Mouse (Mus musculus): ENCODE measurements around the gene Wfikkn2.
"Not testable (repeated sequence)": the region's sequence is repeated elsewhere in the genome, so short reads cannot be mapped to it uniquely, and the experiment has no call there.

Gene Wfikkn2

GRCm38 (mm10) chr11:94245955-94246788 is at the start of gene Wfikkn2:
TSS of gene Wfikkn2 (minus strand) at chr11:94246005.
- DNase-seq = peak; percentile 31

GRCm38 (mm10) chr11:94294996-94295845 is 49.4 kb upstream of the Wfikkn2 start:
- DNase-seq = no peak

GRCm38 (mm10) chr11:94290062-94290740 is 44.4 kb upstream of the Wfikkn2 start:
- no peak for DNase-seq

GRCm38 (mm10) chr11:94287105-94287504 is 41.3 kb upstream of the Wfikkn2 start:
- no peak for DNase-seq

GRCm38 (mm10) chr11:94285886-94286574 is 40.2 kb upstream of the Wfikkn2 start:
- no peak for DNase-seq

- no peak for DNase-seq
Observed at GRCm38 (mm10) chr11:94283536-94284099, 37.8 kb upstream of the Wfikkn2 start.

GRCm38 (mm10) chr11:94282291-94282690 is 36.5 kb upstream of the Wfikkn2 start:
- no peak for DNase-seq

- DNase-seq = no peak
Observed at GRCm38 (mm10) chr11:94281199-94282181, 35.7 kb upstream of the Wfikkn2 start, which contains the start of gene Gm21885. TSS of gene Gm21885 (plus strand) at chr11:94281873.

GRCm38 (mm10) chr11:94276869-94277337 is 31.1 kb upstream of the Wfikkn2 start:
- peak; percentile 95 for DNase-seq

GRCm38 (mm10) chr11:94275686-94276085 is 29.9 kb upstream of the Wfikkn2 start:
- no peak for DNase-seq

- no peak for DNase-seq
Observed at GRCm38 (mm10) chr11:94275226-94275625, 29.4 kb upstream of the Wfikkn2 start.

- no peak for DNase-seq
Observed at GRCm38 (mm10) chr11:94274206-94274867, 28.5 kb upstream of the Wfikkn2 start.

GRCm38 (mm10) chr11:94272960-94273927 is 27.4 kb upstream of the Wfikkn2 start:
- DNase-seq = no peak

GRCm38 (mm10) chr11:94271015-94271414 is 25.2 kb upstream of the Wfikkn2 start:
- DNase-seq = no peak

- DNase-seq = no peak
Observed at GRCm38 (mm10) chr11:94269906-94270305, 24.1 kb upstream of the Wfikkn2 start.

GRCm38 (mm10) chr11:94268761-94269160 is 23.0 kb upstream of the Wfikkn2 start:
- DNase-seq = no peak

- not testable (repeated sequence) for DNase-seq
Observed at GRCm38 (mm10) chr11:94266155-94266554, 20.4 kb upstream of the Wfikkn2 start.

GRCm38 (mm10) chr11:94265134-94265785 is 19.5 kb upstream of the Wfikkn2 start:
- DNase-seq = peak; percentile 47
